Mouse (Mus musculus) embryo, embryonic 10.5 days (tissue): ENCODE measurements at regions not wholly inside any gene's neighbourhood (a gene's known extent, or its start where the extent isn't known, plus 50 kb on each side); places are given as distances from the start of the nearest gene placed in this dataset.
"Not testable (repeated sequence)": the region's sequence is repeated elsewhere in the genome, so short reads cannot be mapped to it uniquely, and the experiment has no call there.

Experiments used
- DNase-seq: peaks from one replicate; pipeline ENCODE4 v3.0.0-alpha.2; 2015; ENCODE audit warnings: low spot score

DNA sequence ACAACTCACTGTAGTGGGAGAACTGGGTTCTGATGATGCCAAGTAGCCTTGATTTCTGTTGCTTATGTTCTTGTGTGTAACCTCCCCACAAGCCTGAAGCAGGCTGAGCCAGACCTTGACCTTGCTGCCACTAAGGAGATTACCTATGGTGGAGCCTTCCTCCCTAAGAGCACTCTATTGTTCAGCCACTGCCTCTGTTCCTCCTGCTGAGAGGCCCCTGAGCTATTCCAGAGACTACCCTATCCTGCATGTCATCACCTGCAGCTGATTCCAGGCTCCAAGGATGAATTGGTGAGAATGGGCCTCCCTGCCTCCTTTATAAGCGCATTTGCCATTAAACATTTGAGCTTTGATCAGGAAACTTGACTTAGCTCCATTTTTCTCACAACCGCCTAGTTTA lies 60.8 kb upstream of the Dnajc1 start:
- not testable (repeated sequence) for DNase-seq

- DNase-seq: no peak
These were observed 53.2 kb upstream of the Dnajc1 start for GRCm38 (mm10) chr2:18445809-18446208.
